9 mouse cellular contexts compared by ENCODE assay signal in genomic region chr11:108215466-108215865, GRCm38 (mm10).
DNase-seq lines count a peak whose midpoint lies in the region; ATAC-seq and TF ChIP-seq lines count a peak whose summit lies in the region.
"Had no signal": no experiment of that assay in that cellular context is flagged by ENCODE, and none has a peak within 500 bp of the region (broad histone marks: within the 10 kb centered on the region; RNA-seq: fewer than 3 reads in every experiment).

No protein-coding gene starts in this region.

- H3K36me3 ChIP-seq in neural tube, embryonic 13.5 days: no peaks in the 10 kb centered on the region
- H3K36me3 ChIP-seq in neural tube, embryonic 15.5 days: no peaks in the 10 kb centered on the region
- H3K36me3 ChIP-seq in heart, adult 2 months (ENCODE audit: control insufficient read depth, insufficient read depth, low read length): no peaks in the 10 kb centered on the region
- no peaks in the 10 kb centered on the region for H3K36me3 ChIP-seq in kidney, embryonic 15.5 days
- no peaks in the 10 kb centered on the region for H3K36me3 ChIP-seq in midbrain, embryonic 15.5 days (replicated peaks)

- ATAC-seq in neural tube, embryonic 13.5 days (ENCODE audit: low read depth): 0 out of 2 replicates have a peak, but pooled peaks have one; percentile 43
- no peak; the same call in 1 of the 2 replicates for ATAC-seq in neural tube, embryonic 15.5 days (ENCODE audit: low FRiP score)
- ATAC-seq in kidney, embryonic 15.5 days (replicated peaks; ENCODE audit: low FRiP score): peak; percentile 75; the same call in 1 of the 2 replicates
- no peak; the same call in 1 of the 2 replicates for ATAC-seq in midbrain, embryonic 15.5 days (replicated peaks)

- no peak overlapping the region for H3K9ac ChIP-seq in neural tube, embryonic 13.5 days
- no peak overlapping the region for H3K9ac ChIP-seq in neural tube, embryonic 15.5 days (replicated peaks)
- H3K9ac ChIP-seq in heart, adult 2 months (ENCODE audit: low read depth, low read length): no peak overlapping the region
- no peak overlapping the region for H3K9ac ChIP-seq in kidney, embryonic 15.5 days
- H3K9ac ChIP-seq in midbrain, embryonic 15.5 days: no peak overlapping the region

- 70% methylated on average over 8 of the region's 8 CpGs for WGBS in neural tube, embryonic 13.5 days
- WGBS in neural tube, embryonic 15.5 days: 62% methylated on average over 8 of the region's 8 CpGs
- WGBS in heart, adult 2 months: 20% methylated on average over 8 of the region's 8 CpGs
- 48% methylated on average over 8 of the region's 8 CpGs for WGBS in kidney, embryonic 15.5 days
- 60% methylated on average over 8 of the region's 8 CpGs for WGBS in midbrain, embryonic 15.5 days

- H3K4me2 ChIP-seq in neural tube, embryonic 13.5 days: no peak overlapping the region
- H3K4me2 ChIP-seq in neural tube, embryonic 15.5 days: no peak overlapping the region
- no peak overlapping the region for H3K4me2 ChIP-seq in kidney, embryonic 15.5 days
- H3K4me2 ChIP-seq in midbrain, embryonic 15.5 days: no peak overlapping the region

- H3K4me1 ChIP-seq in neural tube, embryonic 13.5 days (replicated peaks): peaks cover 21% of the 10 kb centered on the region
- H3K4me1 ChIP-seq in neural tube, embryonic 15.5 days: peaks cover 13% of the 10 kb centered on the region; the same call in 1 of the 2 replicates
- H3K4me1 ChIP-seq in heart, adult 2 months (ENCODE audit: control insufficient read depth, insufficient read depth, low read length): peaks cover 4% of the 10 kb centered on the region
- peaks cover 41% of the 10 kb centered on the region for H3K4me1 ChIP-seq in kidney, embryonic 15.5 days
- peaks cover 17% of the 10 kb centered on the region; the same call in 1 of the 2 replicates for H3K4me1 ChIP-seq in midbrain, embryonic 15.5 days

- intact Hi-C loops in heart, adult 2 months (cut with DNase I): no loop called here

- H3K27me3 ChIP-seq in neural tube, embryonic 13.5 days: no peaks in the 10 kb centered on the region
- no peaks in the 10 kb centered on the region for H3K27me3 ChIP-seq in neural tube, embryonic 15.5 days (replicated peaks)
- no peaks in the 10 kb centered on the region for H3K27me3 ChIP-seq in heart, adult 2 months (ENCODE audit: control insufficient read depth, insufficient read depth, low read length)
- no peaks in the 10 kb centered on the region for H3K27me3 ChIP-seq in kidney, embryonic 15.5 days
- no peaks in the 10 kb centered on the region for H3K27me3 ChIP-seq in midbrain, embryonic 15.5 days (replicated peaks)
- H3K27me3 ChIP-seq: megakaryocyte, embryonic 14.5 days had no signal

- no peaks in the 10 kb centered on the region for H3K79me2 ChIP-seq in heart, adult 2 months (replicated peaks; ENCODE audit: control insufficient read depth, insufficient read depth, low read length)

- H3K4me3 ChIP-seq in neural tube, embryonic 13.5 days: no peak overlapping the region
- H3K4me3 ChIP-seq in neural tube, embryonic 15.5 days (replicated peaks): no peak overlapping the region
- no peak overlapping the region for H3K4me3 ChIP-seq in heart, adult 2 months
- no peak overlapping the region for H3K4me3 ChIP-seq in kidney, embryonic 15.5 days (replicated peaks)
- H3K4me3 ChIP-seq in midbrain, embryonic 15.5 days: no peak overlapping the region

- TF ChIP-seq EP300 in heart, adult 2 months (IDR thresholded peaks at IDR 0.05; ENCODE audit: insufficient read depth, low read depth, low read length): peak; percentile 75

- no peaks in the 10 kb centered on the region for H3K9me3 ChIP-seq in neural tube, embryonic 13.5 days
- H3K9me3 ChIP-seq in neural tube, embryonic 15.5 days (replicated peaks): no peaks in the 10 kb centered on the region
- no peaks in the 10 kb centered on the region for H3K9me3 ChIP-seq in kidney, embryonic 15.5 days (replicated peaks)
- no peaks in the 10 kb centered on the region for H3K9me3 ChIP-seq in midbrain, embryonic 15.5 days
- H3K9me3 ChIP-seq: megakaryocyte, embryonic 14.5 days had no signal

- TF ChIP-seq POLR2A in heart, adult 2 months (IDR thresholded peaks at IDR 0.05; ENCODE audit: insufficient read depth, low read depth, low read length): no peak

- H3K27ac ChIP-seq in neural tube, embryonic 13.5 days (replicated peaks): 0 out of 2 replicates have a peak overlapping the region, but pooled peaks have one; percentile 23
- no peak overlapping the region for H3K27ac ChIP-seq in neural tube, embryonic 15.5 days (replicated peaks)
- peak overlapping the region; percentile 50; the same call in 1 of the 2 replicates for H3K27ac ChIP-seq in heart, adult 2 months
- H3K27ac ChIP-seq in kidney, embryonic 15.5 days: peak overlapping the region; percentile 18; the same call in 1 of the 2 replicates
- no peak overlapping the region for H3K27ac ChIP-seq in midbrain, embryonic 15.5 days

- peak; percentile 72 for DNase-seq in adrenal gland, postnatal 10 days
- DNase-seq in heart, adult 2 months: peak; percentile 81 to 87
- DNase-seq in naive thymus-derived CD4-positive, alpha-beta T cell, adult 2 months (ENCODE audit: low read depth): peak; percentile 41
- no peak for DNase-seq in spleen, postnatal 10 days (ENCODE audit: low spot score in 2 of 2)

- no peak for TF ChIP-seq CTCF in heart, adult 2 months (IDR thresholded peaks at IDR 0.05)

Comparison
In these comparisons a context has a peak if more than half of its experiments do, and no peak if none do; other contexts are left out.
1. ATAC-seq: peak in neural tube, embryonic 13.5 days (single experiment) and kidney, embryonic 15.5 days (single experiment); none in neural tube, embryonic 15.5 days (single experiment) and midbrain, embryonic 15.5 days (single experiment).
2. H3K27ac ChIP-seq: peak in neural tube, embryonic 13.5 days (single experiment), heart, adult 2 months (single experiment) and kidney, embryonic 15.5 days (single experiment); none in neural tube, embryonic 15.5 days (single experiment) and midbrain, embryonic 15.5 days (single experiment).
3. DNase-seq: peak in adrenal gland, postnatal 10 days (single experiment), heart, adult 2 months (2 of 2) and naive thymus-derived CD4-positive, alpha-beta T cell, adult 2 months (single experiment); none in spleen, postnatal 10 days (0 of 2).